Mouse (Mus musculus) heart, embryonic 11.5 days (tissue): ENCODE results near the gene Creb3l4. TPM values are rescaled to one million over a fixed set of nuclear protein-coding genes. Genes with fewer than 3 reads are reported as not detected.
A peak's percentile ranks its signal among the peaks of the same experiment; 100 is the strongest.

ENCODE experiments used
- ATAC-seq: fragments of 200-750 bp; cut with Nextera tagmentation; replicated peaks from 2 replicates; pipeline ENCODE4 v1.8.0; 2017; ENCODE audit warnings: moderate library complexity; ENCODE audit not compliant: insufficient number of reproducible peaks, low FRiP score, low TSS enrichment
- H3K27ac ChIP-seq: fragments of 300-500 bp; sonication (generic); 2 replicates; pipeline ENCODE4 v1.5.1; 2014; ENCODE audit warnings: mild to moderate bottlenecking, low read depth, low read length
- H3K27me3 ChIP-seq: fragments of 300-500 bp; sonication (generic); 2 replicates; pipeline ENCODE4 v1.6.1; 2014; ENCODE audit warnings: mild to moderate bottlenecking, low read length, mixed read lengths; ENCODE audit not compliant: control insufficient read depth, insufficient read depth
- H3K36me3 ChIP-seq: fragments of 300-500 bp; sonication (generic); 2 replicates; pipeline ENCODE4 v1.6.1; 2014; ENCODE audit warnings: mild to moderate bottlenecking, low read length, moderate library complexity, mixed read lengths; ENCODE audit not compliant: control insufficient read depth, insufficient read depth
- H3K4me1 ChIP-seq: fragments of 300-500 bp; sonication (generic); 2 replicates; pipeline ENCODE4 v1.6.1; 2014; ENCODE audit warnings: low read length; ENCODE audit not compliant: control insufficient read depth, insufficient read depth
- H3K4me2 ChIP-seq: fragments of 300-500 bp; sonication (generic); 2 replicates; pipeline ENCODE4 v1.6.1; 2014; ENCODE audit warnings: mild to moderate bottlenecking, moderate library complexity
- H3K4me3 ChIP-seq: fragments of 300-500 bp; sonication (generic); 2 replicates; pipeline ENCODE4 v1.5.1; 2014; ENCODE audit warnings: low read depth, low read length
- H3K9ac ChIP-seq: fragments of 300-500 bp; sonication (generic); 2 replicates; pipeline ENCODE4 v1.6.1; 2014; ENCODE audit warnings: mild to moderate bottlenecking, low read depth, low read length, moderate library complexity
- H3K9me3 ChIP-seq: fragments of 300-500 bp; sonication (generic); replicated peaks from 2 replicates; pipeline ENCODE4 v1.6.1; 2016; ENCODE audit warnings: low read length; ENCODE audit not compliant: control insufficient read depth
- WGBS: fragments of 180-500 bp; shearing (Covaris S2); extraction: QIAGEN DNeasy Blood & Tissue Kit; methylation state at CpG from one replicate; pipeline ENCODE4 v1.1.7; 2014; ENCODE audit not compliant: insufficient replicate concordance; 5-methylcytosine and 5-hydroxymethylcytosine counted together
- polyA plus RNA-seq: library from polyadenylated mRNA; unstranded; fragments of >200 nt; fragmentation: Nextera tagmentation; extraction: Ambion mirVana; gene quantifications from 2 replicates; pipeline ENCODE4 v1.2.1, GENCODE M21; 2014

Gene Creb3l4
- polyA plus RNA-seq, 1 experiment from 2014 or later, result 2.6 TPM

DNA sequence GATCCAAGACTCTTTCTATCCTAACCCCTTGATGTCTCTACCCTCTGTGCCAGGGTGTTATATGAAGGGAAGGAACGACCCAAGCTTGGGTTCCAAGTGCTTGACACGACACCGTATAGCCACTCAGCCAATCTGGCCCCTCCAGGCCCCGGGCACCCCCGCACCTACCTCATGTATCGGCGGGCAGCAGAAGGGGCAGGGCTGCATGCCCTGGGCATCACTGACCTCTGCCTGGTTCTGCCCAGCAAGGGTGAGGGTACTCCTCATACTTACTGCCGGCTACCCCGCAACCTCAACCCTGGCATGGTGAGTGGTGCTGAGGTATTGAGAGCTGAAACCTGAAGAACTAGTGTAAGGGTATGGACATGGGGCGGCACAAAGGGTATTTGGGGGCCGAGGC is 24.9 kb upstream of the Creb3l4 start:
- Histone ChIP-seq H3K27ac (no peak overlapping the region), H3K4me2 (no peak overlapping the region), H3K9me3 (no peaks in the 10 kb centered on the region), H3K4me1 (peaks cover 9% of the 10 kb centered on the region; the same call in 1 of the 2 replicates), H3K9ac (no peak overlapping the region), H3K27me3 (no peaks in the 10 kb centered on the region), H3K4me3 (no peak overlapping the region), H3K36me3 (peaks cover 18% of the 10 kb centered on the region)
- 88% methylated on average over 11 of the region's 11 CpGs for WGBS
- no peak for ATAC-seq

DNA sequence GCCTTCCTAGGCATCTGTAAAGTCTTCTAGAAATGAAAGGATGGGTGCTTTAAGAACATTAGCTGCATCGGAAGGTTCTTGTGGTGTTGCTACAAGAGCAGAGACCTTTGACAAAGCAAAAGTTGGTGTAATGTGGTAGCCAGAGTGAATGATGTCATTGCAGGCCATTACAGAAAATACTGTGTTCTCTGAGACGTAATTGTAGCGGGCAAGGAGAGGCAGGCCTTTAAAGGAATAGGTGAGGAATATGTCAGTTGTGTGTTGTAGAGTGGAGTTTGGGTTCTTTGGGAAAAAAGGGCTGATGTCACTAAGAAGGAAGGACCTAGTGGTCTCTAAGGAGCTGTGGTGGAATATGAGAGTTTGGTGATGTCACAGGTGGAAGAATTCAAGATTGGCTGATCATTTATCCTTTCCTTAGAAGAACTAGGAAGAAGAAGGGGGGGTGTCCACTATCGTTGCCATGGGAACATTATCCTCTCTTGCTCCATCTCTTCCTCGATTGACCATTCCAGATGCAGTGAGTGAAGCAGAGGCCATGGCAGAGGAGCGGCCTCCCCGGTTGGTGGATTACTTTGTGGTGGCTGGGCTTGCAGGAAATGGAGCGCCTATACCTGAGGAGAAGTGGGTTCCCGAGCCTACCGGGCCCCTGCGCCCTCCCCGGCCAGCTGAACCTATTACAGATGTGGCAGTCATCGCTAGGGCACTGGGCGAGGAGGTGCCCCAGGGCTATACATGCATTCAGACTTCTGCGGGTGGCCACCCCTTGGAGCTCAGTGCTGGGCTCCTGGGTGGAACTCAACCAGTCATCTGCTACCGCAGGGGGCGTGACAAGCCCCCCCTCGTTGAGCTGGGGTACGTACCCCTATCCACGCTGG is 23.8 kb upstream of the Creb3l4 start:
- H3K4me2 ChIP-seq, result peak overlapping the region; percentile 80
- peaks cover 20% of the 10 kb centered on the region for H3K36me3 ChIP-seq
- peak overlapping the region; percentile 92 for H3K9ac ChIP-seq
- H3K9me3 ChIP-seq, result no peaks in the 10 kb centered on the region
- peaks cover 9% of the 10 kb centered on the region; the same call in 1 of the 2 replicates for H3K4me1 ChIP-seq
- no peak overlapping the region for H3K4me3 ChIP-seq
- no peaks in the 10 kb centered on the region for H3K27me3 ChIP-seq
- no peak overlapping the region for H3K27ac ChIP-seq
- WGBS, result 88% methylated on average over 20 of the region's 20 CpGs
- no peak for ATAC-seq

DNA sequence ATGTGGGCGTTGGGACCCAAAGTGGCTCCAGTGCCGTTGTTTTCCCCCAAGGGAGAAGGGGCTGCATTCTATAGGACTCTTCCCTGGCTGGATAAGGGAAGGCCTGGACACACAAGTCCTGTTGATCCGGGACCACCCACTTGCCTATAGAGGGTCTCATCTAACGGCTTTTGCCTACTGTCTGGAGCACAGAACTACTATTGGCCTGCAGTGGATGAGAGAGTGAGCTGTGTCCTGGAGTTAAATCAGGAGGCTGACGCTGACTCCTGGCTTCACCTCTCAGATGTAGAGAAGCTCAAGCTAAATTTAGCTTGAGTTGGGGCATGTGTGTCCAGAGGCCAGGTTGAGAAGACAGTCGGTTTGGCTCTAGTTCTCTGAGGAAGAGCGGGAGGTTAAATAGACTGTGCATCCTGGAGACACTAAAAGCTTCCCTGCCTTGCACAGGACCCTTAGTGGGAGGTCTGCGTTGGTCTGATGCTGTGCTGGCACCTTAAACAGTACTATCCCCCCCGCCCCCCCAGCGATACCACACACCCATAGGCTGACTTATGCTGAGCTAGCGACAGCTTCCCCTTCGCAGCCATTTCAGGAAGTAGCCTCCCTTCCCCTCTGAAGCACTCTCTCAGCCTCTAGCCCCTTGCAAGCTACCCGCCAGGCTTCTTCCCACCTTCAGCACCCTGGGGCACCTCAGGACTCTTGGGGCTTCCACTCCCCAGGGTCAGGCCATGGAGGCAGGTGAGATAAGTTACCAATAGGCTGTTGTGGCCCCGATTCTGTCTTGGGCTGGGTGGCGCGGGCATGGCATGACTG is 22.8 kb upstream of the Creb3l4 start:
- ATAC-seq, result peak; percentile 8
- peaks cover 21% of the 10 kb centered on the region for H3K36me3 ChIP-seq
- WGBS, result 16% methylated on average over 16 of the region's 16 CpGs
- peak overlapping the region; percentile 92 for H3K9ac ChIP-seq
- no peaks in the 10 kb centered on the region for H3K27me3 ChIP-seq
- peak overlapping the region; percentile 80 for H3K4me2 ChIP-seq
- no peaks in the 10 kb centered on the region for H3K9me3 ChIP-seq
- peaks cover 9% of the 10 kb centered on the region; the same call in 1 of the 2 replicates for H3K4me1 ChIP-seq
- H3K4me3 ChIP-seq, result peak overlapping the region; percentile 80
- H3K27ac ChIP-seq, result peak overlapping the region; percentile 98

DNA sequence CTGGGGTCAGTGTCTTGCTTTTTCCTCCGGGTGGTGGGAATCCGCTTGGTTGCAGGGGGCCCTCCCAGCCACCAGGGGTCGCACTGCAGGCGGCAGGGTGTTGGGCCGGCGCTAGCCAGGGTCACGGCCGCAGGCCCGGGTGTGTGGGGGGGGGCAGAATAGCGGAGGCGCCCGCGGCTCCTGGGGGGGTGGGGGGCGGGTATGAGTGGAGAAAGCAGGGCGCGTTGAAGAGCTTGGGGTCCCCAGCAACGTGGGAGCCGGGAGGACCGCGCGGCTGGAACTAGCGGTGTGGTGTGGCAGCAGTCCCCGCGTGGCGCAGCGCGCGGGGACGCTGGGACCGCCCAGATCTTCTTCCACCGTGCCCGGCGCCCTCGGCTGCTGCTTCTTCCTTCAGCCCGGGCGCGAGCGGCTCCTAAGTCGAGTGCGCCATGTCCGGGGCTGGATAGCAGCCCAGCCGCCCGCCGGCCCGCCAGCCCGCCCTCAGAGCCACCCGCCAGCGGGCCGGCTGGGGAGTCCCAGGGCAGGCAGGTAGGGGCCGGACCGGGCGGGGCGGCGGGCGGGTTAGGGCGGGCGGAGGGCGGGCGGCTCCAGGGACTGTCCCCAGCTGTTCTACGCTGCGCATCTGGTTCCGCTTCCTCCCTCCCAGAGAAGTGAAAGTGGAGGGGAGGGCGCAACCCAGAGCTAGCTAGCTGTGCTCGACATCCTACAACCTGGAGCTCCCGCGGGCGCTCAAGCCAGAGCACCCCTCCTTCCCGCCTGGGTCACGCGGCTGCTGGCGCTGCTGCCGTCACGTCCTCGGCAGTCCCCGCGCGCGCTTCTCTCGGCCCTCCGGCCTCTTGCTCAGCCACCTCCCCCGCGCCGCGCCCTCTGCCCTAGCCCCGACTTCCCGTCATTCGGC is 22.0 kb upstream of the Creb3l4 start, which contains the start of gene Dennd4b:
TSS of gene Dennd4b (plus strand) at position 152 of the 898 bp plus-strand sequence.
- ATAC-seq, result peak; percentile 88
- Histone ChIP-seq H3K4me2 (peak within 1 kb of the TSS; percentile 80), H3K36me3 (peaks cover 23% of the 10 kb centered on the region)

DNA sequence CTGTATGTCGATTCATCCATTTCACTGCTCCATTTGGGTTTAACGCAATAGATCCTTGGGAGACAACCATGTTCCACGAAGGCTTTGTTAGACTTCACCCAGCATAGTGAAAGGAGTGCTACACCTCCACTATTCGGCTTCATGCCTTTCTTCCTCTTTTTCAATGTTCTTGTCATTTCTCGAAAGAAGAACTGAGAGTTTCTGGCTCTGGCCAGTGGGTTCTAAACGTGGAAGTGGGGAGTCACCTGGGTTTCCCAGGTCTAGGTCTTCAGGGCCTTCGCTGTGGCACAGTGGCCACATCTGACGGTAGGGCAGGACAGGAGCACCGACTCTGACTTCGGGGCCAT is 21.3 kb upstream of the Creb3l4 start:
- H3K4me1 ChIP-seq, result peaks cover 9% of the 10 kb centered on the region; the same call in 1 of the 2 replicates
- 32% methylated on average over 10 of the region's 10 CpGs for WGBS
- H3K9me3 ChIP-seq, result no peaks in the 10 kb centered on the region
- peak overlapping the region; percentile 80 for H3K4me2 ChIP-seq
- no peaks in the 10 kb centered on the region for H3K27me3 ChIP-seq
- peak overlapping the region; percentile 92 for H3K9ac ChIP-seq
- H3K36me3 ChIP-seq, result peaks cover 28% of the 10 kb centered on the region
- ATAC-seq, result no peak
- H3K27ac ChIP-seq, result peak overlapping the region; percentile 98
- H3K4me3 ChIP-seq, result peak overlapping the region; percentile 80

More for the DNA sequence above, 22.0 kb upstream of the Creb3l4 start, which contains the start of gene Dennd4b:
- Histone ChIP-seq H3K9me3 (no peaks in the 10 kb centered on the region), H3K9ac (peak within 1 kb of the TSS; percentile 92), H3K4me1 (peaks cover 9% of the 10 kb centered on the region; the same call in 1 of the 2 replicates), H3K27me3 (no peaks in the 10 kb centered on the region), H3K27ac (peak within 1 kb of the TSS; percentile 98), H3K4me3 (peak within 1 kb of the TSS; percentile 80)
- under 1% methylated on average over 80 of the region's 87 CpGs for WGBS

DNA sequence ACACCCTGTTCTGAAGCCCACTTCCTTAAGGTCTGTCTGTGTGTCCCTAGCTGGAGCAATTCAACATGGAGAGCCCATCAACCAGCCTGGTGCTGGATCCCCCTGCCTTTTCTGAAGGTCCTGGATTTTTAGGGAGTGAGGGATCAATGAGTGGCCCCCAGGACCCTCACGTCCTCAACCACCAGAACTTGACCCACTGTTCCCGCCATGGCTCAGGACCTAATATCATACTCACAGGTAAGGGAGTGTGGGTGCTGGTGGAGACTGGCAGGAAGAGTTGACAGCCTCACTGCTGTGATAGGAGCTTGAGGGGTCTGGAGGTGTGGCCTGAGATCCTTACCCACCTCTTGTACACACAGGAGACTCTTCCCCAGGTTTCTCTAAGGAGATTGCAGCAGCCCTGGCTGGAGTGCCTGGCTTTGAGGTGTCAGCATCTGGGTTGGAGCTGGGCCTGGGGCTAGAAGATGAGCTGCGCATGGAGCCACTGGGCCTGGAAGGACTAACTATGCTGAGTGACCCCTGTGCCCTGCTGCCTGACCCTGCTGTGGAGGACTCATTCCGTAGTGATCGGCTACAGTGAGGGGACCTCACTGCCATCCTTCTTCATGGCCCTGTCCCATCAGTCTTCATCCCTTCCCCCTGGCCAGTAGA is 19.9 kb upstream of the Creb3l4 start:
- Histone ChIP-seq H3K4me2 (no peak overlapping the region), H3K4me3 (no peak overlapping the region), H3K27me3 (no peaks in the 10 kb centered on the region), H3K27ac (no peak overlapping the region), H3K4me1 (peaks cover 9% of the 10 kb centered on the region; the same call in 1 of the 2 replicates), H3K9me3 (no peaks in the 10 kb centered on the region), H3K36me3 (peaks cover 34% of the 10 kb centered on the region), H3K9ac (no peak overlapping the region)
- ATAC-seq, result no peak
- 80% methylated on average over 5 of the region's 5 CpGs for WGBS

DNA sequence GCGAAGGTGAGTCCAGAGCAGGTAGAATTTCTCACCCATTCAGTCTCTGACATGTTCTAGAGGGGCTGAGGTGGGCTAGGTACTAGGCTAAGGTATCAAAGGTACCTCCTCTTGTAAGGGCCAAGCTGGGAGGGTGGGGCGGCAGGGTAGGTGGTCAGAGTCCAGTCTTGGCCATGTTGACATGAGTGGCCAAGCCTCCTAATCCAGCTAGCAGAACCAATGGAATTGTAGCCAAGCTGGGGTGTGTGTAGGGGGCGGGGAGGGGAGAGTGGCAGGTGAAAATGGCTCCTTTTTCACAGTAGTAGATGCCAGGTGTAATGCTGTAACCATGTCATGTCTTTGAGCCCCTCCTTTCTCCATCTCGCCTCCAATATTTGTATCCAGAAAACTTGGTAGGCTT is 15.2 kb upstream of the Creb3l4 start:
- peaks cover 6% of the 10 kb centered on the region for H3K4me1 ChIP-seq
- WGBS, result 87% methylated on average over 4 of the region's 4 CpGs
- ATAC-seq, result no peak

More for the DNA sequence above, 15.2 kb upstream of the Creb3l4 start:
- Histone ChIP-seq H3K4me3 (no peak overlapping the region), H3K4me2 (no peak overlapping the region), H3K9ac (no peak overlapping the region), H3K27ac (no peak overlapping the region), H3K9me3 (no peaks in the 10 kb centered on the region), H3K27me3 (no peaks in the 10 kb centered on the region), H3K36me3 (peaks cover 32% of the 10 kb centered on the region)
